Mouse (Mus musculus) layer of hippocampus, postnatal 25 days (tissue): ENCODE measurements around the gene Edem1. TPM values are rescaled to one million over a fixed set of nuclear protein-coding genes. Genes with fewer than 3 reads are reported as not detected.

Source experiments
- DNase-seq, 2 experiments: peaks; one replicate each; pipeline ENCODE4 v3.0.0; 2022; ENCODE audit warnings: mixed read lengths in 2 of 2, low spot score in 1 of 2; ENCODE audit errors: extremely low spot score in 1 of 2
- total RNA-seq, 2 experiments: library from RNA; stranded (reverse); gene quantifications; 2 replicates each; pipeline ENCODE4 v1.2.3; 2021

The Edem1 gene
- 10 to 100 TPM; 14.8 to 17.0 TPM for total RNA-seq

- DNase-seq: peak; percentile 77 to 84
Measured at GRCm38 (mm10) chr6:108828234-108828868, at the start of gene Edem1. TSS of gene Edem1 (plus strand) at chr6:108828641.

DNA sequence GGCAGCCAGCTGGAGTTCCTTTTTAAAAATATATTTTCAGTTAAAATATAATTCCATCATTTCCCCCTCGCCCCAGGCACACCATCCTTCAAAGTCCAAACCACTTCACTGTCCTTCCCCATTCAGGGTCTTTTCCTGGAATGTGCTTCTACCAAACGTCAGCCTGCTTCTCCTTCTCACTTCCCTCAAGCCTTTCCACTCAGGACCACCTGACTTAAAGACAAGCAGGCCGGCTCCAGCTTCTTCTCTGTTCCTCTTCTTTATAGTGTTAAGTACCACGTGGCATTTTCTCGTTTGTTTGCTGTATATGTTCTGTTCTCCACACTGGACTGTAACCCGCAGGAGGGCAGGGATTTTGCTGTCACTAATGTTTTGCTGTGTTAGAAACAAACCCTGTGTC is 46.6 kb upstream of the Edem1 start:
- DNase-seq: no peak

DNA sequence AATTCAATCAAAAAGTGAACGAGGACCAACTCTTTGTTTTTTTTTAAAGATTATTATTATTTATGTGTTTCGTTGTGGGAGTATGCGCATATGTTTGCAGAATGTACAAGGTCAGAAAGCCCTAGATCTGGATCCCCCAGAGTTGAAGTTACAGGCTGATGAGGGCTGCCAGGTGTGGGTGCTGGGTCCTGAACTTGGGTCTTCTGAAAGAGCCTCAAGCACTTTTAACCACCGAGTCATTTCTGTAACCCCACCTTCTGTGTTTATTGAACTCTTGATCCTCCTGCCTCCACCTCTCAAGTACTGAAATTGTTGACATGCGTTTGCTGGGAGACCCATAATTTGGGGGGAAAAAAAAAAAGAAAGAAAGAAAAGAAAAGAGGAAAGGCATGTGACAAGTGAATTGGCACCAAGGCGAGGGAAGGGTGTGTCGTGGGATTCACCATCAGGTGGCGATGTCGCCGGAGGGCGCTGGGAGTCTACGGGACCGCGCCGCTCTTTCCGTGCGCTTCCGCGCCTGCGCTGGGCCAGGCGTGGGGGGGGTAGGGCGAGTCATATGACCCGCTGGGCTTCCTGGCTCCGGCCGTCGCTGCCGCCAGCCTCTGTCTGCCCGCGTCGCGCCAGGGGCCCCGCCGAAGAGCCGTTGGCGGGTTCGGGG is 45.8 kb upstream of the Edem1 start, which contains the start of gene Arl8b:
Arl8b (plus strand) TSS at position 574 of the 658 bp plus-strand sequence.
- peak; percentile 97 to 99 for DNase-seq

DNA sequence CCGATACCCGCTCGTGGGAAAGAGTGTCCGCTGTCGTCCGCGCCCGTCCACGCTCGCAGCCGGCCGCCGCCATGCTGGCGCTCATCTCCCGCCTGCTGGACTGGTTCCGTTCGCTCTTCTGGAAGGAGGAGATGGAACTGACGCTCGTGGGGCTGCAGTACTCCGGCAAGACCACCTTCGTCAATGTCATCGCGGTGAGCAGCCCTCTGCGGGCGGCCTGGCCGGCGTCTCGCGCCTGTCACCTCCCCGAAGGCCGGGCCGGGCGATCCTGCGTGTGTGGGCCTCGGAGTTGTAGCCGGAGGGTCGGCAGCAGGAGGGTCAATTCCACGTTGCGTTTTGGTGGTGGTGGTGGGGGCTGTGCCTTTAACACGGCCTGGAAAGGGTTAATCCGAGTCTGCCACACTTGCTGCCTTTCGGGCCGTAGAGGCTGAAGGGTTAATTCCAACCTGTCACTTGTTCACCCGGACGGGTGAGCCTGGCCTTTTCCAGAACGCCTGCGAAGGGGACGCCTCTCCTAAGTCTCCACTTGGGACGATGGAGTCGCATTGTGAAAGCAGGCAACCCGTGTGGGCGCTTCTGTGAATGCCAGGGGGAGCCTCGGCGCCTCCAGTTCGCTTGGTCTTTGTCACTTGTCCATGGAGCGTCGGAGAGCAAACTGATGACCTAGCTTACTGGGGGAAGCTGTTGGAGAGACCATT is 45.1 kb upstream of the Edem1 start:
- DNase-seq: peak; percentile 16 to 20

- no peak for DNase-seq
Measured at GRCm38 (mm10) chr6:108784056-108784455, 44.4 kb upstream of the Edem1 start.

GRCm38 (mm10) chr6:108784796-108785195 is 43.6 kb upstream of the Edem1 start:
- no peak for DNase-seq

GRCm38 (mm10) chr6:108785551-108785950 is 42.9 kb upstream of the Edem1 start:
- DNase-seq: no peak

DNA sequence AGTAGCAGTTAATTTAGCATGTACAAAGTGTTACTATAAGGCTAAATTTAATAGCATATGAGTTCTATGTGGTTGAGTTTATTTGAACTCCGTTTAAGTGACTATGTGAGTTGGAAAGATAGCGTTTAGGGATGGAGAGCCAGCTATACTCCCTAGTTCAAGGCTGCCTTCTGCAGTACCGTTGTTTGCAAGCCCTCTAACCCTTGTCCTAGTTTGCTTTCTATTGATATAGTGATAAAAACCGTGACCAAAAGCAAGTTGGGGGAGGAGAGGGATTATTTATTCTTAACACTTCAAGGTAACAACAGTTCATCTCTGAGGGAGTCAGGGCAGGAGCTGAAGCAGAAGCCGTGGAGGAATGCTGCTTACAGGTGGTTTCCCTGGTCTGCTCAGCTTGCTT is 36.9 kb upstream of the Edem1 start:
- DNase-seq: no peak

GRCm38 (mm10) chr6:108795912-108796311 is 32.5 kb upstream of the Edem1 start:
- no peak for DNase-seq

GRCm38 (mm10) chr6:108796706-108797105 is 31.7 kb upstream of the Edem1 start:
- no peak for DNase-seq

GRCm38 (mm10) chr6:108805194-108805593 is 23.2 kb upstream of the Edem1 start:
- DNase-seq: no peak

DNA sequence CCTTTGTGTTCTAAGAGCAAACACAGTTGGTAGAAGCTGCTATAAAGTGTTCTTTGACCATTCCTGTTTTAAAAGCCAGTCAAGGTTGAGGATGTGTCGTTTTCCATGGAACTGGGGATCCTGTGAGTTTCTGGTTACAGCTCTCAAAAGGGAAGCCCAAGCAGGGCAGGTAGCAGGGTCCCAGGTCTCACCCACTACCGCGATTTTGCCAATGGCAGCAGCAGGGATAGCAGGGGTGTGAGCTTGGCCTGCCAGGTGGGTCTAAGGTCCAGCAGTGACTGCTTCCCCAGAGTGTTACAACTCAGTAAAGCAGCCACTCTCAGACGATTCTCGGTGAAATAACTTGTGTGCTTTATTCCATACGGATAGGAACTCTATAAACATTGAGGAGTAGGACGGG is 22.6 kb upstream of the Edem1 start:
- DNase-seq: no peak

GRCm38 (mm10) chr6:108807446-108807845 is 21.0 kb upstream of the Edem1 start:
- no peak for DNase-seq

DNA sequence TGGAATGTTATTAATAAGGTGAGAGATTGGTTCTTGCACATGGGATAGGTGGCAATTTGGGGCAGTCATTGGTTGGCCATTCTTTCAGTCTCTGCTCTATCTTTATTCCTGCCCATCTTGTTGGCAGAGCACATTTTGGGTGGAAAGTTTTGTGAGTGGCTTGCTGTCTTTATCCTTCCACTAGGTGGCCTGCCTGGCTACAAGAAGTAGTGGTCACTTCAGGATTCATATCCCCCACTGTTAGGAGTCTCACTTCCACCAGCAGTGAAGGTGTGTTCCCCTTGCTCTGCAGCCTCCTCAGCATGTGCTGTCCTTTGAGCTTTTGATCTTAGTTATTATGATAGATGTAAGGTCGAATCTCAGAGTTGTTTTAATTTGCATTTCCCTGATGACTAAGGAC is 19.7 kb upstream of the Edem1 start:
- no peak for DNase-seq

DNA sequence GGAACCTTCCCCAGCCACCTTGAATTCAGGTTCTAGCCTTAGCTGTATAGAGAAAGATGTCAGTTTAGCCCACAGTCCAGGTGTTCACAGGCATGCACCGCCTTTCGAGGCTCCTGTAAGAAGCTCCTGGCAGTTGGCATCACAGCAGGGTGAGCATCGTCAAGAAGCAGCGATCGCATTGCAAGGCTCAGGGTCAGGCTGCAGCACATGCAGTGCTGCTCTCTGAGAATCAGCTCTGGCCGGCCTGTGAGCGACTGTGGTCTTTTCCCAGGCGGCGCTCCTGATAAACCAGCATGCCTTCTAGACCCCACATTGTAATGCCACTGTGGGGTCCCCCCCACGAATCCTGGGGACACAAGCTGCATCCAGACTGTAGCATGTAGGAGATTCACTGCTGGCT is 18.2 kb upstream of the Edem1 start:
- no peak for DNase-seq

GRCm38 (mm10) chr6:108812134-108812533 is 16.3 kb upstream of the Edem1 start:
- DNase-seq: no peak

GRCm38 (mm10) chr6:108817510-108817909 is 10.9 kb upstream of the Edem1 start:
- no peak for DNase-seq

- DNase-seq: no peak
Measured at GRCm38 (mm10) chr6:108824816-108825545, 3.5 kb upstream of the Edem1 start.

DNA sequence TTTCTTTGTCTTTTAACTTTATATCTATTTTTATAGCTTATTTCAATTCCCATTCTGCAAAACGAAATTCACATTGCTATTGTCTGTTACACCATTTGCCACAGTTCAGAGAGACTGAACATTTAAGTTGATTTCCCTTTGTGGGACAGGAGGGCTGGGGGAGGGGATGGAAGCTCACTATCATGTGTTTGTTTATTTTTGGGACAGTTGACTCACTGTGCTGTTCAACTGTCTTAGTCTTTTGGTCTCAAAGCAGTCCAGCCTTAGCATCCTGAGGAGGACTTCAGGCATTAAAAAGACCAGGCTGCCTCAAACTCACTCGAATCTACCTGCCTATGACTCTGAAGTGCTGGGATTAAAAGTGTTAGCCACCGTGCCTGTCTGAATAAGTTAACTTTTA is 2.4 kb upstream of the Edem1 start:
- DNase-seq: no peak

DNA sequence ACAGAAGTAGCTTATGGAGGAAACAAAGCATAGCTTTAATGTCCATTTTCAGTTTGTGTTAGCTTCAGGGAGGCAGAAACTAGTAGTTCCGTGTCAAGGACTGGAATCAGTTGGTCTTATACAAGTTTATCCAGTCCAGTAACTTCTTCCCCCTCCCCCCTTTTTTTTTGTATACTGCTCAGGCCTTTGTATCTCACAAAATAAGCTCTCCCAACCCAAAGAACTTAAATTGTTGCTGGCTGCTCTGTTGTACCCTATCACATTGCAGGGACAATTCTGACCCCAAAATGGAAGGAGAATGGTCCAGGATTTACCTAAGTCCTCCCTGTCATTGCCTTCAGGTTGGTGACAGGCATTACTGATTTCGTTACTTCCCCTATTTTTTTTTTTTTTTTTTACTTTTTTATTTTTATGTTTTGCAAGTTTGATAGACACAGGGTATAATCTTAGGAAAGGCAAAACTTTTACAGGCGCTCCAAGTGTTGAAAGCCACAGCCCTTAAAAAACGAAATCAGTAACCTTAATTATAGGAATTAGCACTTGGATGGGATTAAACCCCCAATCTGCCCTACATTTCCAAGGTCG is 1.0 kb upstream of the Edem1 start:
- no peak for DNase-seq

GRCm38 (mm10) chr6:108828872-108829271 is 431 bp downstream of the Edem1 start:
- DNase-seq: peak in 1 of 2 experiments; percentile 16
